Mouse (Mus musculus): ENCODE results near the gene Rundc3a.
A peak's percentile ranks its signal among the peaks of the same experiment; 100 is the strongest.
"Not testable (repeated sequence)": the region's sequence is repeated elsewhere in the genome, so short reads cannot be mapped to it uniquely, and the experiment has no call there.

The Rundc3a gene

DNA sequence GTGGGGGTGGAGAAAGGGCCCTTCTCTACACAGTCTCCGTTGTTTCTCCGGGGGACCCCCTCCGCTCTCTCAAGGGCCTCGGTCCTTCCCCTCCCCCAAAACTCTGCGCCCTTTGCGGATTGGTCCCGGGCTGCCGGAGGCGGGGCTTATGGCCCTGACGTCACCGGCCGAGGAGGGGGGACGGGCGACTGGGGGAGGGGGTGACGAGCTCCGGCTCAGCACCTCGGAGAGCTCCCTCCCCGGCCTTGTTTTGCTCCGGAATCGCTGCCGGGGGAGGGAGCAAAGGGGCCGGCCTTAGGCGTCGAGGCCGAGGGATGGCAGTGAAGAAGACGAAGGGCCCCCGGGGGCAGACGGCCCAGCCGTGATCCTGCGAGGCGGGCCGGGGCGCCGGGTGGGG lies at the start of gene Rundc3a:
TSS of gene Rundc3a (plus strand) at position 166 of the 397 bp plus-strand sequence.
- DNase-seq = peak; percentile 94

DNA sequence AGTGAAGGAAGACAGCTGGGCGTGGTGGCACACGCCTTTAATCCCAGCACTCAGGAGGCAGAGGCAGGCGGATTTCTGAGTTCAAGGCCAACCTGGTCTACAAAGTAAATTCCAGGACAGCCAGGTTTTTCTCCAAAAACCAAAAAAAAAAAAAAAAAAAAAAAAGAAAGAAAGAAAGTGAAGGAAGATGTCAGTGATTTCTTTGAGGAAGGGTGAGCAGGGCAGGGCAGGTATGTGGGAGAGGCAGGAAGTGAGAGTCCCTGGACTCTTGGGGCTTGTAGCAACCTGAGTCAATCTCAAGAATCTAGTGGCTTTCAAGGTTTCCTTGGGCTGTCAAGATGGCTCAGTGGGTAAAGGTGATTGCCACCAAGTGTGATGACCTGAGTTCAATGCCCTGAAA lies 48.7 kb upstream of the Rundc3a start:
- no peak for DNase-seq

DNA sequence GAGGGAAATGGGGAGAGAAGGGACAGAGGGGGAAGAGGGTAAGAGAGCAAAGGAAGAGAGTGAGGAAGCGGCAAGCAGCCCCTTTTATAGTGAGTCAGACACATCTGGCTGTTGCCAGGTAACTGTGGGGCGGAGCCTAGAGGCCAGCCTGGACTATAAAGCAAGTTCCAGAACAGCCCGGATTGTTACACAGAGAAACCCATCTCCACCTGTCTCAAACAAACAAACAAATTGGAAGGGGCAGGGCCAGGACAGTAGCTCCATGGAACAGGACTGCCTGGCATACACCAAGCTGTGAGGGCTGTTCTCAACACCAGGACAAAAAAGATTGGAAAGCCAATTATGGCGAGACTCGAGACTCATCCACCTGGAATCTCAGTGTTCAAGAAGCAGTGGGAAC lies 46.3 kb upstream of the Rundc3a start:
- no peak for DNase-seq

DNA sequence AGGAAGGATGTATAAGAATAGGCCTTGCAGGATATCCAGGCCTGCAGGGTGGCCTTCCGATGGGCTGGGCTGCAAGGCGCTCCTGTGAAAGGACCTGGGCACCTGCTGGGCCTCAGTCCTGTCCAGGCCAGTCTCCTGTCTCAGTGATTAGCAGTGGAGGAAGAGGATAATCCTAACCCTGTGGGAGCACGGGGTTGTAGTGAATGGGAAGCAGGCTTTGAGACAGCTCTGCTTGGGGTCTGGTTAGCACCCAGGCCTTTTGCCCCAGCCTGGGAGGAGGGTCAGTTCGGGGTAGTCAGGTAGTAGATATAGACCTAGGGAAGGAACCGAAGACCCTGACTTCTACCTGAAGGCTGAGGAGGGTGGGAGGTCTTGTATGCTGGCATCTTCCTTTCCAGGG lies 45.5 kb upstream of the Rundc3a start:
- DNase-seq = no peak

DNA sequence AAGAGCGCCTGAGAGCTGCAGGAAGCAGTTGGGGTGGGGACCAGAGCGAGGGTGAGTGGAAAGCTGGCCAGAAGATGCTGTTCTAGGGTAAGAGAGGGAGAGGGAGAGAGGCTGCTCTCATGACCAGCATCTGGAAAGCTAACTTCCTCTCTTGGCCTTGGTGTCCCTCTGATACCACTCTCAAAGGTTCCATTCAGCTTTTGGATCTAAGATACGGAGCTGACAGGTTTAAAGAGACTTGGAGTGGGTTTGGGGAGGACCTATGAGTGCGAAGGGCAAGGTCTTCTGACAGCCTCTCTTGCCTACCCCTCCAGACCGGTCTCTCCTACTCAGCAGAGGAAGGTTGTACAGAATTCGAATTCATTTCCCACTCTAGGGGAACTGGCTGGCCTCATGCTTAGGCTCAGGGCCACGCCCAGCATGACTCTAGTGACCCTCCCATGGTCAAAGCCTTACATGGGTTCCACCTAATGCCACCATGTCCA lies 45.1 kb upstream of the Rundc3a start:
- DNase-seq = no peak

DNA sequence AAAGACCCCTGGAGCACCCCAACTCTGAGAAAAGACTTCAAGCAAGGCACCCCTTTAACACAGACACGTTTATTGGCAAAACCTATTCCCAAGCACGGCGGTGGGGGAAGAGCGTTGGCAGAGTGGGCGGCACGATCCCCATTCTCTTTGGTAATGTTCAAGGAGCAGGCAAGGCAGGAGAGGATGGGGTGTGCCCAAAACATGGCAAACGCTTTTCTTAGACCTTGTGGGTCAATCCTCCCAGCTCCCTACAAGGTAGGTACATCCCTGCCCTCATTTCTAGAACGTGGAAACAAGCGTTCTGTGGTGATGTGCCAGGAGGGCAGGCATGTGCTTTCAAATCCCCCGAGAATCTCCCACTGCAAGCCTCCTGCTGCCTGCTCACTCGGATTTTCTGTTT lies 44.4 kb upstream of the Rundc3a start:
- no peak for DNase-seq

DNA sequence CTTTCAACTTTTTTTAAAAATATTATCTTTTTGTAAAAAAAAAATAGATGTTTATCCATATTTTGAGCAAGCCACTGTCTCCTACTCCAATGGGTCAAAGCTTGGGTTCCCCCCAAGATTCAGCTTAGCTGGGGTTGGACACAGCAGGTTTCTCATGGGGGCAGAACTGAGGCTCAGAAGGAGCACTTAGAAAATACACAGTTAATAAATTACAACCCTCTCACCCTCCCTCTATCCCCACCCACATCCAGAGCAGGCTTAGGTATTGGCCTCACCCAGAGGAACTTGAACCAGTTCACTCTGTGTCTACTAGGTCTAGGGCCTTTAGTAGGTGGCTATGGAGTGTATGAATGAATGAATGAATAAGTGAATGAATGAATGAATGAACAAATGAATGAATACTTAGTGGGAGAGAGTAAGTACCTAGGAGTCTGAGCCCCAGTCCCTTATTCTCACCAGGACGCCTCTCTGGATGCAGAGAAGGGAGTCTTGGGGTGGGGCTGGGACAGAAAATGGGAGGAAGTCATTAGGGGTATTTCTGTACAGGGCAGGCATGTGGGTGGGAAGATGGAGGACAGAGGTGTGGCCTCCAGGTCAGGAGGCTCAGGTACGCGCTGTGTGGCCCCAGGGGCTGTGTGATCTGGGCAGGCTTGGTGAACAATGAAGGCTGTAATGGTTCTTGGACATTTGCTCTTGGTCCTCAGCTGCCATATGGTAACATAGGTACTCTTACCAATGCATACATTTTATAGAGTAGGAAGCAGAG lies 43.8 kb upstream of the Rundc3a start:
- DNase-seq = no peak

DNA sequence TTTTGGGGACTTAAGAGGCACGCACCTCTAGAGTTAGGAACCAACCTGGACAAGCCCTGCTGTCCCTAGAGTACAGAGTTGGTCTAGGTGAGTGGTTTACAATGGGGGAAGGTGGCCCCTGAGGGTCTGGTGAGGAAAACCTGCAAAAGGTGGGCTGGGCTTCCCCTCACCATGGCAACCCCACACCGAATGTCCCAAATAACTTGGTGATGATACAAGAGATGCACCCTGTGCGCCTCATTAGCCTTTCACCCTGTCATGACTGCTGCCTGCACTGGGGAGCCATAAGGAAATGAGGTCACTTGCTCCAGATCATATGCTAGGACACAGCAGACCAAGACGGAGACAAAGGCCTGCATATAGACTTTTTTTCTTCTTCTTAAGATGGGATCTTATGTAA lies 42.8 kb upstream of the Rundc3a start:
- DNase-seq = no peak

DNA sequence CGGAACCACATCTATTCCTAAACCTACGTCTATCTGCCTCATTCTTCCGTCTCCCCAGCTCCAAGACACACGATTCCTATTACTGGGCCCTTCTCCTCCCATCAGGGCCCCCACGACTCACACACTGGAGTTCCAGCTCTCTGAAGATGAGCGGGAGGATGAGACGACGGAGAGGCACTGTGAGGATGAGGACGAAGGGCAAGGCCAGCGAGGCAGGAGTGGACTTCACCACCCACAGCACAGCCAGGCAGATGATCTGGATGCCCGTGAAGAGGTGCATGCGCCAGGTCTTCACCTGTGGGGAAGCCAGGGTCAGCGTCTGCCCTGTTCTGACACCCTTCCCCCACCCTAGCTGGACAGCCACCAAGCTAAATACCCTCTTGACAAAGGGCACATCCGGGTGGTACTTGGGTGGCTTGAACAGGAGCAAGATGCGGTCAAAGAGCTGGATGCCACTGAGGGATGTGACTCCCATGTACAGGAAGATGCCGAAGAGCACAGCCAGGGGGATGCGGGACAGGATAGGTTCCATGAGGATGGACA lies 42.2 kb upstream of the Rundc3a start:
- DNase-seq = no peak

DNA sequence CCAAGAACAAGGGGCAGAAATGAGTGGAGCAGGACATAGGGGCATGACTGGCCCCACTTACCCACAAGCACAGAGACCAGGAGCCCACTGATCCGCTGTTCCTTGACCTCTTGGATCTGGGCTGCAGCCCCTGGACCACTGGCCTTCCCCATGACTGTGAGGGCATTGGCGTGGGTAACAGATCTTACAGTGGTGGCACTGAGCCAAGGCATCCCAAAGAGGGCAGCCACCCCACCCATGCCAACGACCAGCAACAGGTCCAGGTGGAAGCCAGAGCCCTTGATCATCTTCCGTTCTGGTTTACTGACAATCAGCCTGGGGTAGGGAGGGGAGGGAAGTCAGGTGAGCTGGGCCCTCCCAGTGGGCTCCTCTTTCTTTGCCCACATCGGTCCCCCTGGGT lies 40.8 kb upstream of the Rundc3a start:
- DNase-seq = no peak

DNA sequence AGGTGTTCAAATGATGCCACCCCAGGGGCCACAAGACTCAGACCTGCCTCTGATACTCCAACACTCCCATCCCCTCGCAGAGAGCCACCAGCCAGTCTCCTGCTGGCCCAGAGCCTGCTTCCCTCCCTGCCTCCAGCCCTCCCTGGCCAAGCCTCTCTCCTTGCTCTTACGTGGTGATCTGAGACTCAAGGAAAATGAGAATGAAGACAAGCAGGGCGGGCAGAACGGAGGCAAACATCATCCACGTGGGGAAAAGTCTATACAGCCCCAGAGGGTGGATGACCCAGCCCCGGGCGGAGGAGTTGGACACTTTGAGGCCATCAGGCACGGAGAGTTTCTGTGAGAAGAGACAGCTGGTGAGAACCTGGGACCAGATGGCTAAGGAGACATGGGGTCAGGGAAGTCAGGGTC lies 40.2 kb upstream of the Rundc3a start:
- DNase-seq = no peak

DNA sequence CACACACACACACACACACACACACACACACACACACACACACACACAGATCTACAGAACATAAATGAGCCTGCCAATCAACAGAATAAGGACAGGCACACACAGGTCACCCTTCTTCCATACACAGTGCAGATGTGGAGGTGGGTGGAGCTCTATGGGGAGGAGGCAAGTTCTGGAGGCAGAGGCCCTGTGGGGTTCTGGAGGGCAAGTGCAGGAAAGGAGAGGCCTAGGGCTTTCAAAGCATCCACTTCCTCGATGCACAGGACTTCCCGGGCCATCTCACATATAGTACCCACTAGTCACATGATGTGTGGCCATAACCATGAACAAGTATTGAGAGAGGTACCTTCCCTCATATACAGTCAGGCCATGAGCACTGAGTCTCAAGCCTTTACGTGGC lies 37.7 kb upstream of the Rundc3a start:
- DNase-seq = no peak

DNA sequence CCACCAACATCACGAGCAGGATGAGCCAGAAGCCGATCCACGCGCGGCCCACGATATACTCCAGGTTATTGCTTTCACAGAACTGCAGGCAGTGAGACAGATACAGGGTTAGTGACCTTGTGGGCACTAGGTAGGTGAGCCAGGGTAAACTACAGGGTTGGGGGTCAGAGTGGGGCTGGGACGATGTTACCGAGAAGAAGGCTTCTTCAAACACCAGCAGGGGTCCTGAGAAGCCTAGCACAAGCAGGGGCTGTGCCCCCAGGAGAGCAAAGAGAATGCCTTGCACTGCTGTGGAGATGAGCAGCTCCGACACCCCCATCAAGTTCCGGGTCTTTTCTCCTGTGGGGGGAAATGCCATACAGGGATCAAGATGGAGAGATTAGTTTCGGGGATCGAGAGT lies 37.0 kb upstream of the Rundc3a start:
- no peak for DNase-seq

DNA sequence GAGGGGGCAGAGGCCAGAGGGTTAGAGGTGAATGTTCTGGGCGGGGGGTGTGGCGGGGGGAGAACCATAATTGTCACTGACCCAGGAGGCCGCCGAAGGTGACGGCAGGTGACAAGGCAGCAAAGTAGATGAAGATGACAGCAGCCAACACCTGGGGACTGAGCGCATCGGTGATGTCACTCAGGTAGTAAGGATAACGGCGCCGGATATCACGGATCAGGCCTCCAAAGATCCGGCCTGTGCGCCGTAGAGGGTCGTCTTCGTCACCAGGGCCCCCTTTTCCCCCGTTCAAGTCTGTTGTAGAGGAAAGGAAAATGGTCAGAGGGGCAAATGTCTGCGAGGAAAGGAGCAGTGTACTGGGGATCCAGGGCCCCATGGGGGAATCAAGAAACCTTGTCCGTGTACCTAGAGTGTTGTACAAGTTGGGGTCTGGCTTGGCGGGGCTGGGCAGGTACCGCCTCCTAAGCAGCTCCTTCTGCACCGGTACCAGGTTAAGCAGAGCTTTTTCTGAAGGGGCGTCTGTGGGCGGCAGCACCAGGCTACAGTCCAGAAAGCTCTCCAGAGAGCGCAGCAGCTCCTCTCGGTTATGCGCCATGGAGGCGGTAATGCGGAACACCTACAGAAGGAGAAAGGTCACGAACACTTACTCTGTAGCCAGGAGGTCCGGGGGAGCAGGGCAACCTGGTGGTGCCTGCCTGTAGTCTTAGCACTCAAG lies 36.4 kb upstream of the Rundc3a start:
- no peak for DNase-seq

DNA sequence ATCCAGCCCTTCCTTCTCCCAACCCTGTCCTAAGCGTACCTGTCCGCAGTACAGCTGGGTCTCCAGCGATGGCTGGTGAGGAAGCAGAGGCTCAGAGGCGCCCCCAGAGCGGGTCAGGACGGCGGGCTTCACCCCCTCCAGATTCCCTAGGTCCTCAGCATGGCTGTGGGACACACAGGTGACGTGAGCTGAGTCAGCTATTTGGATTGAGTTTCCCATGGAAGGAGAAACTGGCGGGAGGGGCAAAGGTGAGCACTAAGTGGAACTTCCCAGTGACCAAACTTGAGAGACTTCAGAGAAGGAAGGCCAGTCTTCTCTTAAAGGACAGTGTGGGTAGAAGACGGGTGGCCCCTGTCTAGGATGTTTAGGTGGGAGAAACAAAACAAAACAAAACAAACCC lies 34.8 kb upstream of the Rundc3a start:
- DNase-seq = no peak

DNA sequence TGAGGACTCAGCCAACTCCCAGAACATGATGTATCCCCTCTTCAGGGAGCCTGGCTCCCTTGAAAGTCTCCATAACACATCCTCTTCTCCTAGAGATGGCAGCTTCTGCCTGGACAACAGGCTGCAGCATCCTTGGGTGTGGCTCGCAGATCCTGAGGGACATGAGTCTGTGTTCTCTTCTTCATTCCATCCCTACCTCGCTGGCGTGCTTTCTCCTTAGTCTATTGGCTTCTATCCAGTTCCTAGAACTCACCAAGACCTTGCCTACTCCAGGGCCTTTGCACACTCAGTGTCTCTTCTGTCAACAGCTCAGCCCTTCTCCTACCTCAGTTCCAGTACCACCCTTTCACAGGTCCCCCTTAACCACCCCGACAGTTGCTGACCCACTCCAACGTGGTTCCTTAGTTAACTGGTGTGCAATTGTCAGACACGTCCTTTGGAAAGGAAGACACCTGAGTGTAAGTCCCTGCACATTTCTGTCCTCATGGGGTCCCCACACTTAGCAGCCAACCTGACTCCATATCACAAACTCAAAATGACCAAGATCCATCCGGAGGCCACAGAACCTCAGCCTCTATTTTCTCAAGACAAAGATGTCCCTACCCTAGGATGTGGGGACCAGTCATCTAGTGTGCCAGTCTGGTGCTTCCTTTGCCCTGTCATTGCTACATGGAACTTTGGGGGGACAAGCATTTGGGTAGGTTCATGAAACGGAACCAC lies 31.3 kb upstream of the Rundc3a start:
- DNase-seq = no peak

DNA sequence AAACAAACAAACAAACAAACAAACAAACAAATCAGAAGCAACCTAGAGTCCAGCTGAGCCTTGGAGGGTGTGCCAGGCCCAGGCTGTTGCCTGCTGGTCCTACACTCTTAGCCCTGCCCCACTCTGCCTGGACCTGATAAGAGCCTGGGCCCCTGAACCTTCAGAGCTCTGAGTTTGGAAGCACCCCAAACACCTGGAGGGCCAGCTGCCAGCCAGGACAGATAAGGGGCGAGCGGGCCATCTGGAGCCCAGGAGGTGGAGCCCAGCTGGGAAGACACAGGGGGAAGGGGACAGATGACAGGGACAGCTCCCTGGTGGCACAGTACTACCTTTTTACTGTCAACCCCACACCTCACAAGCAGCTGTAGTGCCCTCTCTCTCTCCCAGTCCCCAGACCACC lies 29.6 kb upstream of the Rundc3a start:
- DNase-seq = no peak

DNA sequence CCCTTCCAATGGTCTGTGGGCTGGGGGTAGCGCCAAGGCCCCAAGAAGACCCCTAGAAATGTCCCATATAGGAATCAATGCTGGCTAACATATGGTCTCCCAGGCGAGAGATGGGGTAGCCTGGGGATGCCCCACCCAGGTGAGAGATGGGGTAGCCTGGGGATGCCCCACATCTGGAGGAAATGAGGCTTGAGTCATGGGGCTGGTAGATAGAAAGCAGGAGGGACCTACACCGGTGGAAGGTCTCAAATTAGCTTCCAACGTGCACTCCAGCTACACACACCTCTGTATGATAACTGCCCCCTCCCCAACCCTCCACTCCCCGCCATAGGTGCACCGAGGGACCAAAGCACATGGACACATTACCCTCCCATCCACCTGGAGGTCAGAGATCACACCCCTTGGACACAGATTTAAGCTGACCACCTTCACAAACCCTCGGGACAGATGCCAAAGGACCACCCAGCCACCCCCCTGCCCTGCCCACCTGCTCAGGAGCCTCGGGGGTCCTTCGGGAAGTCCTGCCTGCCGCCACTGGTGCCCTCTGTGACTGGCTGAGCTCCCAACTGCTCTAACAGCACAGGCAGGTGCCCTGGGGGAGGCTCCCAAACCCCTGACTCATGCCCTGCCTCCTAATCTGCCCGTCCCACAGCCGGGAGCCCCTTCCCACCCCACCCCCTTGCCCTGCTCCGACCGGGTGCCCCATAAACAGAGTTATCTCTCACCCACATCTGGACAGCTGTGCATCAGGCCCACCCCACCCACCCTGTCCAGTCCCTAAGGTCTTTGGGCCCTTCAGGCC lies 28.4 kb upstream of the Rundc3a start:
- no peak for DNase-seq

DNA sequence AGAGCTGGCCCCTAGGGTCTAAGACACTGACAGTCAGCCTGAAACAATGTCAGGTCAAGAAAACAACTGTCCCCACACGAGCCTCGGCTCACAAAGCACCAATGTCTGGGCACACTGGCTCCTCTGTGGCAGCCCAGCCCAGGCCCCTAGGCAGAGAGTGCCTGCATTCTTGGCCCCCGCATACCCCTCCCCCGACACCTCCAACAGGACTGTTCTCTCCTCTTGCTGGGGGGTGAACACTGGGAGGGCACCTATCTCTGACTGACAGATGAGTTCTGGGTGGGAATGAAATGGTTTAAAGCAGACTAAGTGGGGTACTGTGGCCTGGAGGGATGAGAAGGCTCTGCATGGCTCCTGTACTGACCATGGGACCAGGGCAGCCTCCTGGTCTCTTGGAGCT lies 27.5 kb upstream of the Rundc3a start:
- no peak for DNase-seq

DNA sequence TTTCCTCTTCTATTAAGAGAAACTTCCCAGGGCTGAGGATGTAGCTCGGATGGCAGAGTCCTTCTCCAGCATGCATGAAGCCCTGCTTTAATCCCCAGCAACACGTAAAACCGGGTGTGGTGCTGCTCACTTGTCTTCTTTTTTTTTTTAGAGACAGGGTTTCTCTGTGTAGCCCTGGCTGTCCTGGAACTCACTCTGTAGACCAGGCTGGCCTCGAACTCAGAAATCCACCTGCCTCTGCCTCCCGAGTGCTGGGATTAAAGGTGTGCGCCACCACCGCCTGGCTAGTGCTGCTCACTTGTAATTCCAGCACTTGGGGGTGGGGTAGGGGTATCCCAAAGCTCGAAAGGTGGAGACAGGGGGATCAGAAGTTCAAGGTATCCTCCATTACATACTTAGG lies 27.1 kb upstream of the Rundc3a start, which contains the start of gene Slc4a1:
TSS of gene Slc4a1 (minus strand) at position 101 of the 400 bp plus-strand sequence.
- not testable (repeated sequence) for DNase-seq

DNA sequence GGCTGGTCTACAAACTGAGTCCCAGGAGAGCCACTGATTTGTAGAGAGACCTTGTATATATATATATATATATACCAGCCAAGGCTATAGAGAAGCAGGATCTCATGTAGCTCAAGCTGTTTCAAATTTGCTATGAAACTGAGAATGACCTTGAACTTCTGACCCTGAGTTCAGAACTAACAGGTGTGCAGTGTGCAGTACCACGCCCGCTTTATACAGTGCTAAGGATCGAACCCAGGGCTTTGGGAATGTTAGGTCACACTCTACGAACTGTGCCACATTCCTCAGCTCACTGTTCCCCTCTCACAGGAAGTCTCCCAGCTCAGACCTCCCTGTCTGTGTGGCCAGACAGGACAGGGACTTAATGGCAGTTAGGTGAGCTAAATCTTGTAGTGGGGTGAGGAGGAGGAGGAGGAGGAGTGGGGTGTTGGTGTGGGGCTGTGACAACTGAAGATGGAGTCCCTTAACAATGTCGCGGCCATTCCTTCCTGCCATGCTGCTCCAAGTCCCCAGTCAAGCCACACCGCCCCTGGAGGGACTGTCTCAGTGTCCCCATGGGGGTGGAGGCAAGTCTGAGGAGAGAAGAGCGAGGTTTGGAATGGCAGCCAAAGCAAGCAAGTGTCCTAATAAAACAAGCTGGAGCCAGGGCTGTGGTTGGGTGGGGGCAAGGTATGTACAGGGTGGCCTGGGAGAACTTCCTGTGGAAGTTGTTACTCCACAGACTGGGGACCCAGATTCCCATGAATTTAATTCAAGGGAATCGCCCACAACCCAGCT lies 25.5 kb upstream of the Rundc3a start:
- no peak for DNase-seq

DNA sequence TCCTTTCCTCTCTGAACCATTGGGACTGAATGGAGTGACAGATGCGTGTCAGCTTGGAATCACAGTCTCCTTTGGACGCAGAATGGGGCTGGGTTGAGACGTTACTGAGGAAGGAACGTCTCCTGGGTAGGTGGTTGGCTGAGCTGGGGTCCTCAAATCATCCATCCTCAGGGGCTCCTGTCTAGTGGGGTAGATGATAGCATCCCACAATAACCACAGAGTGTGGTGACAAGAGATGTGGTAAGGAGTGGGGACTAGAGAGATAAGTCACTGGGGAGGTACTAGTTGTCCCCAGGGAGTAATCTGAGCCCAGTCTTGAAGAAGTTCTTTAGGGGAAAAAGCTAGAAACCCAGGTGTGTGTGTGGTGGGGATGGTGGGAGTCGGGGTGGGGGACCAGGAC lies 24.9 kb upstream of the Rundc3a start:
- no peak for DNase-seq

All from embryo, embryonic 11 days (tissue).